Mouse (Mus musculus): ENCODE data around the gene Gm20388. TPM values are rescaled to one million over a fixed set of nuclear protein-coding genes. Genes with fewer than 3 reads are reported as not detected.

Gm20388 gene
- total RNA-seq, 2 experiments from 2014 or later, result 2.2 to 7.6 TPM

- no peak for TF ChIP-seq CTCF (conservative IDR thresholded peaks at IDR 0.05)
- DNase-seq (ENCODE audit: low spot score in 2 of 2), result no peak
- no peak overlapping the region for H3K4me3 ChIP-seq
- no peak overlapping the region for H3K27ac ChIP-seq
Observed at GRCm38 (mm10) chr8:122658149-122658806, 2747.6 kb downstream of the Gm20388 start.

GRCm38 (mm10) chr8:122658807-122659160 is 2748.1 kb downstream of the Gm20388 start:
- H3K27ac ChIP-seq, result no peak overlapping the region
- no peak overlapping the region for H3K4me3 ChIP-seq
- DNase-seq (ENCODE audit: low spot score in 2 of 2), result no peak
- TF ChIP-seq CTCF (conservative IDR thresholded peaks at IDR 0.05), result no peak

- Histone ChIP-seq H3K27ac (peak overlapping the region; percentile 1; the same call in 1 of the 2 replicates), H3K4me3 (no peak overlapping the region)
- peak in 1 of 2 experiments; percentile 53 for DNase-seq (ENCODE audit: low spot score in 2 of 2)
- peak; percentile 84 for TF ChIP-seq CTCF (conservative IDR thresholded peaks at IDR 0.05)
Observed at GRCm38 (mm10) chr8:122660022-122660421, 2749.4 kb downstream of the Gm20388 start.

- no peak overlapping the region for H3K4me3 ChIP-seq
- peak; percentile 73 to 74 for DNase-seq (ENCODE audit: low spot score in 2 of 2)
- peak overlapping the region; percentile 23; the same call in 1 of the 2 replicates for H3K27ac ChIP-seq
- TF ChIP-seq CTCF (conservative IDR thresholded peaks at IDR 0.05), result no peak
Observed at GRCm38 (mm10) chr8:122661138-122661537, 2750.5 kb downstream of the Gm20388 start.

GRCm38 (mm10) chr8:122661894-122662293 is 2751.3 kb downstream of the Gm20388 start:
- no peak overlapping the region for H3K27ac ChIP-seq
- no peak for TF ChIP-seq CTCF (conservative IDR thresholded peaks at IDR 0.05)

GRCm38 (mm10) chr8:122663106-122663505 is 2752.5 kb downstream of the Gm20388 start:
- H3K4me3 ChIP-seq, result no peak overlapping the region
- TF ChIP-seq CTCF (conservative IDR thresholded peaks at IDR 0.05), result no peak
- no peak overlapping the region for H3K27ac ChIP-seq
- DNase-seq (ENCODE audit: low spot score in 2 of 2), result no peak

More at GRCm38 (mm10) chr8:122661894-122662293, 2751.3 kb downstream of the Gm20388 start:
- H3K4me3 ChIP-seq, result no peak overlapping the region
- no peak for DNase-seq (ENCODE audit: low spot score in 2 of 2)

- DNase-seq (ENCODE audit: low spot score in 2 of 2), result no peak
- no peak overlapping the region for H3K27ac ChIP-seq
- no peak overlapping the region for H3K4me3 ChIP-seq
- TF ChIP-seq CTCF (conservative IDR thresholded peaks at IDR 0.05), result no peak
Observed at GRCm38 (mm10) chr8:122663670-122664069, 2753.0 kb downstream of the Gm20388 start.

GRCm38 (mm10) chr8:122665221-122665620 is 2754.6 kb downstream of the Gm20388 start:
- no peak for DNase-seq (ENCODE audit: low spot score in 2 of 2)
- peak overlapping the region; percentile 75; the same call in 1 of the 2 replicates for H3K27ac ChIP-seq
- peak; percentile 36; the same call in 1 of the 2 replicates for TF ChIP-seq CTCF (conservative IDR thresholded peaks at IDR 0.05)
- H3K4me3 ChIP-seq, result no peak overlapping the region; the same call in 1 of the 2 replicates

GRCm38 (mm10) chr8:122665667-122666316 is 2755.2 kb downstream of the Gm20388 start:
- TF ChIP-seq CTCF (conservative IDR thresholded peaks at IDR 0.05), result no peak
- no peak for DNase-seq (ENCODE audit: low spot score in 2 of 2)
- H3K27ac ChIP-seq, result peak overlapping the region; percentile 75
- no peak overlapping the region; the same call in 1 of the 2 replicates for H3K4me3 ChIP-seq

- Histone ChIP-seq H3K4me3 (no peak overlapping the region), H3K27ac (peak overlapping the region; percentile 65; the same call in 1 of the 2 replicates)
- DNase-seq (ENCODE audit: low spot score in 2 of 2), result no peak
- TF ChIP-seq CTCF (conservative IDR thresholded peaks at IDR 0.05), result no peak
Observed at GRCm38 (mm10) chr8:122666338-122666764, 2755.7 kb downstream of the Gm20388 start.

GRCm38 (mm10) chr8:122666827-122667226 is 2756.2 kb downstream of the Gm20388 start:
- Histone ChIP-seq H3K27ac (peak overlapping the region; percentile 65), H3K4me3 (no peak overlapping the region)
- peak; percentile 47 to 72 for DNase-seq (ENCODE audit: low spot score in 2 of 2)
- no peak for TF ChIP-seq CTCF (conservative IDR thresholded peaks at IDR 0.05)

- peak in 1 of 2 experiments; percentile 62 for DNase-seq (ENCODE audit: low spot score in 2 of 2)
- peak overlapping the region; percentile 65; the same call in 1 of the 2 replicates for H3K27ac ChIP-seq
- no peak for TF ChIP-seq CTCF (conservative IDR thresholded peaks at IDR 0.05)
- H3K4me3 ChIP-seq, result no peak overlapping the region
Observed at GRCm38 (mm10) chr8:122667854-122668253, 2757.2 kb downstream of the Gm20388 start.

GRCm38 (mm10) chr8:122669370-122669769 is 2758.7 kb downstream of the Gm20388 start:
- H3K27ac ChIP-seq, result no peak overlapping the region
- TF ChIP-seq CTCF (conservative IDR thresholded peaks at IDR 0.05), result no peak
- no peak for DNase-seq (ENCODE audit: low spot score in 2 of 2)
- H3K4me3 ChIP-seq, result no peak overlapping the region
